Mouse (Mus musculus) forebrain, postnatal 0 days (tissue): ENCODE measurements around the gene Snrnp25. TPM values are rescaled to one million over a fixed set of nuclear protein-coding genes. Genes with fewer than 3 reads are reported as not detected.

Source experiments
- ATAC-seq: fragments of 200-750 bp; cut with Nextera tagmentation; 2 replicates; pipeline ENCODE4 v1.8.0; 2017; ENCODE audit warnings: mild to moderate bottlenecking, moderate library complexity
- DNase-seq: peaks from one replicate; pipeline ENCODE4 v3.0.0-alpha.2; 2015
- H3K27ac ChIP-seq: fragments of 300-500 bp; sonication (generic); 2 replicates; pipeline ENCODE4 v1.5.1; 2014; ENCODE audit warnings: low read depth, mild to moderate bottlenecking, antibody characterized with exemption, low read length, moderate library complexity, mixed read lengths
- H3K27me3 ChIP-seq: fragments of 300-500 bp; sonication (generic); 2 replicates; pipeline ENCODE4 v1.6.1; 2014; ENCODE audit warnings: mild to moderate bottlenecking, low read length, mixed read lengths; ENCODE audit not compliant: insufficient read depth
- H3K36me3 ChIP-seq: fragments of 300-500 bp; sonication (generic); 2 replicates; pipeline ENCODE4 v1.6.1; 2014; ENCODE audit warnings: mild to moderate bottlenecking, moderate library complexity; ENCODE audit not compliant: insufficient read depth
- H3K4me1 ChIP-seq: fragments of 300-500 bp; sonication (generic); 2 replicates; pipeline ENCODE4 v1.6.1; 2014; ENCODE audit warnings: antibody characterized with exemption; ENCODE audit not compliant: insufficient read depth
- H3K4me2 ChIP-seq: fragments of 300-500 bp; sonication (generic); 2 replicates; pipeline ENCODE4 v1.6.1; 2014; ENCODE audit warnings: low read depth, mild to moderate bottlenecking, moderate library complexity
- H3K4me3 ChIP-seq: fragments of 300-500 bp; sonication (generic); 2 replicates; pipeline ENCODE4 v1.5.1; 2014; ENCODE audit warnings: low read depth, low read length, mixed read lengths
- H3K9ac ChIP-seq: fragments of 300-500 bp; sonication (generic); 2 replicates; pipeline ENCODE4 v1.6.1; 2014; ENCODE audit warnings: mild to moderate bottlenecking
- H3K9me3 ChIP-seq: fragments of 300-500 bp; sonication (generic); 2 replicates; pipeline ENCODE4 v1.6.1; 2016; ENCODE audit warnings: low read length
- CTCF ChIP-seq: sonication (generic); IDR thresholded peaks from 2 replicates; pipeline ENCODE4 v1.5.1; 2016; ENCODE audit warnings: antibody characterized with exemption, control low read depth, low read depth
- WGBS: fragments of 180-500 bp; shearing (Covaris S2); extraction: QIAGEN DNeasy Blood & Tissue Kit; methylation state at CpG from one replicate; pipeline ENCODE4 v1.1.7; 2014; 5-methylcytosine and 5-hydroxymethylcytosine counted together
- polyA plus RNA-seq: library from polyadenylated mRNA; unstranded; fragments of >200 nt; fragmentation: Nextera tagmentation; extraction: Ambion mirVana; gene quantifications from 2 replicates; pipeline ENCODE4 v1.2.1, GENCODE M21; 2015
- total RNA-seq: library from RNA; depleted of rRNA; stranded (reverse); fragments of >200 nt; gene quantifications from 2 replicates; pipeline ENCODE4 v1.2.3, GENCODE M21; 2014; rRNA removed

Snrnp25 gene
- total RNA-seq: 15.2 and 34.0 TPM in 2 replicates
- 50.4 and 58.0 TPM in 2 replicates for polyA plus RNA-seq

DNA sequence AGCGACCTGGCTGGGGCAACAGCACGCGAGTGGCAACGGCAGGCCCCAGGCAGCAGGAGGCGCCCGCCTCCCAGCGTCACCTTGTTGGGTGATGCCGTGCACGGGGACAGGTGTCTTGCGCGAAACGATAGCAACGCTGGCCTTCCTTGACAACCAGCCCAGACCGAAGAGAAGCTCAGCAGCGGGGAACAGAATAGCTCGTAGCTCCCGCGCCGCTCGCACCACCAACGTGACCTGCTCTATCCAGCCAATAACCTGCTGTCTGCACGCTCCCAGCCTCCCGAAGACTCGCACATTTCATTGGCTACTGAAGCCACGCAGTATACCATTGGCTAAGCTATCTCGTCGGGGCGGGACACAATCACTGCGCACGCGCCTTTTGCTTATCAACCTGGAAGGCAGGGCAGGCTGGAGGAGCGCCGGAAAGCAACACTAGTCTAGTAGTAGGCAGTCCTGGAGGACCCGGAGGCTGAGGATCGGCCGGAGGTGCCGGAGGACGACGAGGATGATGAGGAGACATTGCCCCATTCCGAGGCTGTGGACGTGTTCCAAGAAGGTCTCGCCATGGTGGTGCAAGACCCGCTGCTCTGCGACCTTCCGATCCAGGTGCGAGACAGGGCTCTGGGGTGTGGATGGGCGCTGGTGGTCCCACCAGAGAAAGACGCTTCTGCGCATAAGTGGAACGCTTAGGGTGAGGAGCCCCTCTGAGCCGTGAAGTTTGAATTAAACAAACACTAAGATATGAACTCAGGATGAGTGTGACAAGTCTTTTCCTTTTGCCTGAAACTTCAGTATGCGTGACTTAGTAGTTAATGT lies at the start of gene Snrnp25:
Gene Snrnp25 (plus strand): TSS at position 358 of the 816 bp plus-strand sequence.
- H3K4me3 ChIP-seq: peak within 1 kb of the TSS; percentile 59
- ATAC-seq: peak; percentile 100
- peak within 1 kb of the TSS; percentile 53; the same call in 1 of the 2 replicates for H3K9ac ChIP-seq
- H3K27ac ChIP-seq: no peak within 1 kb of the TSS
- DNase-seq: peak; percentile 99
- H3K9me3 ChIP-seq: no peaks in the 10 kb centered on the region
- peak within 1 kb of the TSS; percentile 78 for H3K4me2 ChIP-seq
- no peaks in the 10 kb centered on the region for H3K4me1 ChIP-seq
- H3K36me3 ChIP-seq: peaks cover 12% of the 10 kb centered on the region; the same call in 1 of the 2 replicates
- no peaks in the 10 kb centered on the region for H3K27me3 ChIP-seq
- peak; percentile 55 for TF ChIP-seq CTCF
- 1% methylated on average over 52 of the region's 52 CpGs for WGBS

- 39% methylated on average over 7 of the region's 7 CpGs for WGBS
These were observed 48.2 kb upstream of the Snrnp25 start for GRCm38 (mm10) chr11:32156854-32157630.

GRCm38 (mm10) chr11:32157791-32158594 lies 47.2 kb upstream of the Snrnp25 start:
- Histone ChIP-seq H3K9ac (no peak overlapping the region), H3K9me3 (no peaks in the 10 kb centered on the region), H3K27me3 (no peaks in the 10 kb centered on the region), H3K4me3 (no peak overlapping the region), H3K27ac (peak overlapping the region; percentile 94), H3K4me1 (peaks cover 30% of the 10 kb centered on the region), H3K36me3 (no peaks in the 10 kb centered on the region), H3K4me2 (peak overlapping the region; percentile 16; the same call in 1 of the 2 replicates)
- 8% methylated on average over 18 of the region's 18 CpGs for WGBS
- no peak for TF ChIP-seq CTCF
- ATAC-seq (peak; percentile 78), DNase-seq (peak; percentile 93)

More at GRCm38 (mm10) chr11:32156854-32157630, 48.2 kb upstream of the Snrnp25 start:
- Histone ChIP-seq H3K4me3 (no peak overlapping the region), H3K36me3 (no peaks in the 10 kb centered on the region), H3K27me3 (no peaks in the 10 kb centered on the region), H3K4me2 (no peak overlapping the region), H3K27ac (peak overlapping the region; percentile 94), H3K9ac (no peak overlapping the region), H3K9me3 (no peaks in the 10 kb centered on the region), H3K4me1 (peaks cover 26% of the 10 kb centered on the region)
- no peak for TF ChIP-seq CTCF
- ATAC-seq (no peak), DNase-seq (peak; percentile 51)

GRCm38 (mm10) chr11:32159176-32159575 lies 46.0 kb upstream of the Snrnp25 start:
- H3K27ac ChIP-seq: peak overlapping the region; percentile 94
- TF ChIP-seq CTCF: no peak

GRCm38 (mm10) chr11:32160341-32160740 lies 44.9 kb upstream of the Snrnp25 start:
- Histone ChIP-seq H3K36me3 (no peaks in the 10 kb centered on the region), H3K27me3 (no peaks in the 10 kb centered on the region), H3K9ac (no peak overlapping the region), H3K9me3 (no peaks in the 10 kb centered on the region), H3K4me2 (no peak overlapping the region), H3K27ac (peak overlapping the region; percentile 89; the same call in 1 of the 2 replicates), H3K4me1 (peaks cover 30% of the 10 kb centered on the region), H3K4me3 (no peak overlapping the region)
- 62% methylated on average over 7 of the region's 7 CpGs for WGBS
- DNase-seq (no peak), ATAC-seq (no peak)
- TF ChIP-seq CTCF: no peak

More at GRCm38 (mm10) chr11:32159176-32159575, 46.0 kb upstream of the Snrnp25 start:
- Histone ChIP-seq H3K4me3 (no peak overlapping the region), H3K27me3 (no peaks in the 10 kb centered on the region), H3K4me2 (no peak overlapping the region), H3K36me3 (no peaks in the 10 kb centered on the region), H3K9me3 (no peaks in the 10 kb centered on the region), H3K9ac (no peak overlapping the region), H3K4me1 (peaks cover 30% of the 10 kb centered on the region)
- WGBS: 93% methylated on average over 3 of the region's 3 CpGs
- DNase-seq: no peak
- no peak for ATAC-seq

- H3K27me3 ChIP-seq: no peaks in the 10 kb centered on the region
- peaks cover 30% of the 10 kb centered on the region for H3K4me1 ChIP-seq
- peak; percentile 23; the same call in 1 of the 2 replicates for ATAC-seq
- peak overlapping the region; percentile 64 for H3K9ac ChIP-seq
- H3K4me3 ChIP-seq: peak overlapping the region; percentile 4
- peak; percentile 63 for TF ChIP-seq CTCF
- H3K27ac ChIP-seq: peak overlapping the region; percentile 89
- H3K4me2 ChIP-seq: peak overlapping the region; percentile 48
- no peaks in the 10 kb centered on the region for H3K9me3 ChIP-seq
- peak; percentile 74 for DNase-seq
- WGBS: 10% methylated on average over 9 of the region's 9 CpGs
- no peaks in the 10 kb centered on the region for H3K36me3 ChIP-seq
These were observed 43.7 kb upstream of the Snrnp25 start for GRCm38 (mm10) chr11:32161500-32161899.
